Mouse (Mus musculus): ENCODE data around the gene Dnah7b. TPM values are rescaled to one million over a fixed set of nuclear protein-coding genes. Genes with fewer than 3 reads are reported as not detected.
"Not testable (repeated sequence)": the region's sequence is repeated elsewhere in the genome, so short reads cannot be mapped to it uniquely, and the experiment has no call there.

Gene Dnah7b
- polyA plus RNA-seq, 1 experiment from 2014 or later: 3.0 TPM

DNA sequence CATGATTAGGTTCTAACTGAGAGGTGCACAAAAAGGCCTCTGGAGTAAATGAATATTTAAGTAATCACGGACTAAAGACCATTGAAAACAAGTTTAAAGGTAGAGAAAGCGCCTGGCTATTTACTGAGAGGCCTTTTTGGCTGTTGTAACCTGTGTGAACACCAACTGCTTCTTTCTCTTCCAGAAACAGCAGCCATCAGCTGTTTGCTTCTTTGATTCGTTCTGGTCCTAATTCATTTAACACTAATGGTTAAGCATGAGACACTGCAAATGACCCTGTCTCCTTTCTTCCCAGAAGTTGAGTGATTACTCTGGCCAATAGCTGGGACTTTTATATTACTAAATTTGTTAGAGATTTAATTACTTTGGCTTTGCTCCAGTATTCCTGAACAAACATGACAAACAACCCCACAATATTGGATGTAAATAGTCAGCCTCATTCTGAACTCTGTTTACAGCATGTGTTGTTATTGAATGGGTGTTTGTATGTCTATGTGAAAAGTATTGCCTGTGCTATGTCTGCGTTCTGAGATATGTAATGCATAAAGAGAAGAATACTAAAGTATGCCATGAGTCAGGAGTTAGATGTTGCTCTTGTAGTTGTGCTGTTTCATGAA lies 328.7 kb downstream of the Dnah7b start:
- H3K9ac ChIP-seq (ENCODE audit: low read depth, low read length); H3K27me3 ChIP-seq (ENCODE audit: control insufficient read depth, insufficient read depth, low read length); H3K9me3 ChIP-seq (replicated peaks; ENCODE audit: control insufficient read depth, low read length); H3K36me3 ChIP-seq (ENCODE audit: control insufficient read depth, insufficient read depth, low read length); H3K4me3 ChIP-seq (ENCODE audit: low read depth, low read length); H3K4me2 ChIP-seq; ATAC-seq (replicated peaks; ENCODE audit: insufficient number of reproducible peaks, low FRiP score, low TSS enrichment); H3K27ac ChIP-seq (ENCODE audit: low read depth, low read length); H3K4me1 ChIP-seq (ENCODE audit: control insufficient read depth, insufficient read depth, low read length): not testable (repeated sequence)
- WGBS (ENCODE audit: insufficient replicate concordance): 76% methylated on average over 3 of the region's 4 CpGs

DNA sequence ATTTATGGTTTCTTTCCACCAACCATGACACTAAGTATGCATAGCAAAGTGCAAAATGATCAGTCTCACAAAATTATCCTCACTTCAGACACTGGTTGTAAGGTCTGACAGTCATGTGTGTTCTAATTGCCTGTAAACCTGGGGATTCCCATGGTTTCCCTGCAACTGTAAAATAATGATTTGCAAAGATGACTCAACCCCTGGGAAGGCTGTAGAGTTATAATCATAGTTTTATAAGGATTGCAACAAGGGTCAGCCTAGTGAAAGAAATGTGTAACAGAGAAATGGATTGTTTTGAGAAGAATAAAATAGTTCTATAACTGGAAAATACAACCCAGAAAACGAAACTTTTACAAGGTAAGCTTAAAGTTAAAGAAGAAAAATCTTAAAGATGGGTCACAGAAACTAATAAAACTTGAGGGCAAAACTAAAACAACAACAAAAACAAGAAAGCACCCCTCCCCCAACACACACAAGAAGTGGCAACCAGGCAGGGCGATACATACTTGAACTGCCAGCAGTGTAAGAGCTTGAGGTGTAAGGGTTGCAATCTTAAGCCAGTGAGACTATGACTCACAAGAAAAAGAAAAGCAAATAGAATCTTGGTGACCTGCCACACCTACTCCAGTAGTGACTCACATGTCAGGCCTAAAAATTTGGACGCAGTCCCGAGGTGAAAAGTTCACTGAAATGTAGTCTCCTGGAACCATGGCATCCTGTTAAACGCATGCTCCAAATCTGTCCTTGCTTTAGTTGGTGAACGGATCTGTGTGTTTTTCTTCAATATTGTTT lies 342.4 kb downstream of the Dnah7b start:
- H3K9me3 ChIP-seq (replicated peaks; ENCODE audit: control insufficient read depth, low read length): no peaks in the 10 kb centered on the region
- ATAC-seq (replicated peaks; ENCODE audit: insufficient number of reproducible peaks, low FRiP score, low TSS enrichment): no peak
- no peaks in the 10 kb centered on the region for H3K36me3 ChIP-seq (ENCODE audit: control insufficient read depth, insufficient read depth, low read length)
- no peak overlapping the region for H3K27ac ChIP-seq (ENCODE audit: low read depth, low read length)
- H3K27me3 ChIP-seq (ENCODE audit: control insufficient read depth, insufficient read depth, low read length): no peaks in the 10 kb centered on the region
- no peak overlapping the region for H3K4me2 ChIP-seq
- no peak overlapping the region for H3K9ac ChIP-seq (ENCODE audit: low read depth, low read length)
- 72% methylated on average over 6 of the region's 6 CpGs for WGBS (ENCODE audit: insufficient replicate concordance)
- no peak overlapping the region for H3K4me3 ChIP-seq (ENCODE audit: low read depth, low read length)
- no peaks in the 10 kb centered on the region for H3K4me1 ChIP-seq (ENCODE audit: control insufficient read depth, insufficient read depth, low read length)

DNA sequence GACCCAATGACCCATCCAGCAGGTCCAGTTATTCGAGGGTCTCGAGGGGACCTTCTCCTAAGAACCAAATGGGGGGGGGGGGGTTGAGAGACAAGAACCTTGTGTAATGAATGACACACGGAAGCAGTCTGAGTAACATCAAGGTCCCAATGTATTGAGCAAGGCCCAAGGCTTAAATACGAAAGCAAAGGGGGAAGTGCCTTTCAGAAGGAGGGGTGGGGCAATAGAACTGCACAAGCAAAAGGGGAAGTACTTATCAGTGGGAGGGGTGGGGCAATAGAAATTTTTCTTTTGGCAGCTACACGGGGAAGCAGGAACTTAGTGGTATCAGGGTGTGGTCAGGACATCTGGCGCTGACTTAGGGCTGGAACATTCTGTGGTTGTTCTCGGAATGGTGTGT lies 348.7 kb downstream of the Dnah7b start:
- WGBS (ENCODE audit: insufficient replicate concordance): 80% methylated on average over 7 of the region's 7 CpGs
- H3K4me1 ChIP-seq (ENCODE audit: control insufficient read depth, insufficient read depth, low read length): not testable (repeated sequence)

DNA sequence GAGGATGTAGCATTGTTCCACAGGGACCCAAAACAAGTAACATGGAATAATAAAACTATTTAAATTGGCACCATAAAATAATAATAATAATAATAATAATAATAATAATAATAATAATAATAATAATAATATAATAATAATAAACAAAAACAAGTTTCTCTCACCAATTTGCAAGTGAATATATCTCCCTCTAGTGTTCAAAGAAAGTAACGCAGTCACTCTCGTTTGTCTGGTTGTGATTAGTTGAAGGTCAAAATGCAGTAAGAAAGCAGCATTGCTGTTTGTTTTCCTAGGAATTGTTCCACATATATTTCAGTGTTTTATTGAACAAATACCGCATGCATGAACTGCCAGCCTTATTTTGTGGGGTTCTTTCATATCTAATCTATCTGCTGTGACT lies 350.8 kb downstream of the Dnah7b start:
- H3K36me3 ChIP-seq (ENCODE audit: control insufficient read depth, insufficient read depth, low read length); H3K27ac ChIP-seq (ENCODE audit: low read depth, low read length); ATAC-seq (replicated peaks; ENCODE audit: insufficient number of reproducible peaks, low FRiP score, low TSS enrichment); H3K4me1 ChIP-seq (ENCODE audit: control insufficient read depth, insufficient read depth, low read length); H3K27me3 ChIP-seq (ENCODE audit: control insufficient read depth, insufficient read depth, low read length); H3K9ac ChIP-seq (ENCODE audit: low read depth, low read length); H3K4me3 ChIP-seq (ENCODE audit: low read depth, low read length); H3K4me2 ChIP-seq; H3K9me3 ChIP-seq (replicated peaks; ENCODE audit: control insufficient read depth, low read length): not testable (repeated sequence)
- 17% methylated on average over 3 of the region's 3 CpGs for WGBS (ENCODE audit: insufficient replicate concordance)

More for the DNA sequence above, 348.7 kb downstream of the Dnah7b start:
- not testable (repeated sequence) for H3K36me3 ChIP-seq (ENCODE audit: control insufficient read depth, insufficient read depth, low read length); H3K4me3 ChIP-seq (ENCODE audit: low read depth, low read length); H3K27ac ChIP-seq (ENCODE audit: low read depth, low read length); H3K9me3 ChIP-seq (replicated peaks; ENCODE audit: control insufficient read depth, low read length); H3K4me2 ChIP-seq; H3K9ac ChIP-seq (ENCODE audit: low read depth, low read length); ATAC-seq (replicated peaks; ENCODE audit: insufficient number of reproducible peaks, low FRiP score, low TSS enrichment); H3K27me3 ChIP-seq (ENCODE audit: control insufficient read depth, insufficient read depth, low read length)

DNA sequence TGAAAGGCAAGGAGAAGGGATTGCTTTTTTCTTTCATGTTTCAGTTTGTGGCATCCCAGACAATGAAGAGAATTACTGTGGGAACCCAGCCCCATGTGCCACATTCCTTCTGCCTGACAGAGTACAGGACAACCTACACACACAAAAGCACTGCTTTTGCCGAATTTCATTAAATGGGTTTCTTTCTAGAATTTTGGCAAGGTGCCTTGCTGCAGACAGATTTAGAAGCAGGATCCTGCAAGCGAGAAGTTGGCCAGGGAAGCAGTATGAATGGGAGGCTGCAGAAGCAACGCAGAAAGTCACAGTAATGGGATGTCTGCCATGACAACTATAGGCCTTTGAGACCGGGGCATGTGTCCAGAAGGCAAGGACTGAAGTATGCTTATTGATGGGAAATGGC lies 352.9 kb downstream of the Dnah7b start:
- not testable (repeated sequence) for ATAC-seq (replicated peaks; ENCODE audit: insufficient number of reproducible peaks, low FRiP score, low TSS enrichment); H3K9ac ChIP-seq (ENCODE audit: low read depth, low read length); H3K27me3 ChIP-seq (ENCODE audit: control insufficient read depth, insufficient read depth, low read length); H3K36me3 ChIP-seq (ENCODE audit: control insufficient read depth, insufficient read depth, low read length); H3K4me2 ChIP-seq; H3K27ac ChIP-seq (ENCODE audit: low read depth, low read length); H3K9me3 ChIP-seq (replicated peaks; ENCODE audit: control insufficient read depth, low read length); H3K4me1 ChIP-seq (ENCODE audit: control insufficient read depth, insufficient read depth, low read length); H3K4me3 ChIP-seq (ENCODE audit: low read depth, low read length)
- 52% methylated on average over 3 of the region's 4 CpGs for WGBS (ENCODE audit: insufficient replicate concordance)

Other genes starting within 250 kb of the Dnah7b start
- gene Gm5269, start 176.0 kb upstream of the Dnah7b start, polyA plus RNA-seq (2014; fragmentation: Nextera tagmentation; extraction: Ambion mirVana): not detected in 2 replicates
- 15.2 and 16.4 TPM in 2 replicates for gene Slc40a1, start 139.8 kb upstream of the Dnah7b start, polyA plus RNA-seq (2014; fragmentation: Nextera tagmentation; extraction: Ambion mirVana)